Mouse (Mus musculus) liver, adult 2 months (tissue): ENCODE data around the gene Olfr695. TPM values are rescaled to one million over a fixed set of nuclear protein-coding genes. Genes with fewer than 3 reads are reported as not detected.
"Not testable (repeated sequence)": the region's sequence is repeated elsewhere in the genome, so short reads cannot be mapped to it uniquely, and the experiment has no call there.

Experiments used
- DNase-seq: peaks from one replicate; pipeline ENCODE4 v3.0.0-alpha.2; 2011; ENCODE audit warnings: low read depth, low spot score; ENCODE audit errors: extremely low read depth
- H3K27ac ChIP-seq: fragments of 200-500 bp; replicated peaks from 2 replicates; pipeline ENCODE4 v1.5.1; 2012; ENCODE audit warnings: low read depth, mild to moderate bottlenecking, control low read depth, inconsistent platforms, low read length; ENCODE audit not compliant: insufficient read depth
- H3K27me3 ChIP-seq: fragments of 200-500 bp; 2 replicates; pipeline ENCODE4 v1.6.1; 2012; ENCODE audit warnings: mild to moderate bottlenecking, moderate library complexity, low read length, inconsistent platforms; ENCODE audit not compliant: control insufficient read depth, insufficient read depth
- H3K36me3 ChIP-seq: fragments of 200-500 bp; 2 replicates; pipeline ENCODE4 v1.6.1; 2012; ENCODE audit warnings: low read length, inconsistent platforms; ENCODE audit not compliant: control insufficient read depth, insufficient read depth
- H3K4me1 ChIP-seq: fragments of 200-500 bp; 2 replicates; pipeline ENCODE4 v1.6.1; 2011; ENCODE audit warnings: low read length; ENCODE audit not compliant: control insufficient read depth, insufficient read depth
- H3K4me3 ChIP-seq: fragments of 200-500 bp; 2 replicates; pipeline ENCODE4 v1.5.1; 2011; ENCODE audit warnings: low read depth, mild to moderate bottlenecking, control low read depth, low read length, moderate library complexity; ENCODE audit not compliant: insufficient read depth
- H3K79me2 ChIP-seq: fragments of 200-500 bp; 2 replicates; pipeline ENCODE4 v1.6.1; 2012; ENCODE audit warnings: inconsistent platforms, mild to moderate bottlenecking, low read length, moderate library complexity; ENCODE audit not compliant: control insufficient read depth, insufficient read depth
- H3K9ac ChIP-seq: fragments of 200-500 bp; 2 replicates; pipeline ENCODE4 v1.6.1; 2012; ENCODE audit warnings: low read depth, mild to moderate bottlenecking, control low read depth, inconsistent platforms, low read length
- CTCF ChIP-seq: fragments of 200-500 bp; IDR thresholded peaks from 2 replicates; pipeline ENCODE4 v1.5.1; 2011; ENCODE audit warnings: low read depth, low read length, control low read depth
- POLR2A ChIP-seq: fragments of 200-500 bp; IDR thresholded peaks from 2 replicates; pipeline ENCODE4 v1.6.1; 2011; ENCODE audit warnings: low read length, control low read depth; ENCODE audit not compliant: insufficient read depth; ENCODE audit errors: extremely low read depth
- WGBS: fragments of 180-500 bp; shearing (Covaris S2); methylation state at CpG from one replicate; pipeline ENCODE4 v1.1.7; 2018; 5-methylcytosine and 5-hydroxymethylcytosine counted together
- polyA plus RNA-seq: library from polyadenylated mRNA; depleted of rRNA; stranded (reverse); fragments of >200 nt; gene quantifications from 2 replicates; pipeline ENCODE4 v1.2.3, GENCODE M21; 2012
- total RNA-seq: library from RNA; depleted of rRNA; stranded (reverse); fragments of >200 nt; gene quantifications from 2 replicates; pipeline ENCODE4 v1.2.3, GENCODE M21; 2014

Olfr695 gene
- total and polyA plus RNA-seq, 2 experiments = not detected

- Histone ChIP-seq H3K36me3 (no peaks in the 10 kb centered on the region), H3K27ac (no peak overlapping the region), H3K27me3 (no peaks in the 10 kb centered on the region), H3K4me3 (no peak overlapping the region), H3K79me2 (no peaks in the 10 kb centered on the region), H3K4me1 (no peaks in the 10 kb centered on the region), H3K9ac (no peak overlapping the region)
- no peak for DNase-seq
- no peak for TF ChIP-seq POLR2A
- TF ChIP-seq CTCF = no peak
These were observed 20.8 kb upstream of the Olfr695 start for GRCm38 (mm10) chr7:106737028-106737427.

GRCm38 (mm10) chr7:106733717-106734116 is 17.5 kb upstream of the Olfr695 start:
- Histone ChIP-seq H3K4me1 (no peaks in the 10 kb centered on the region), H3K27ac (no peak overlapping the region), H3K4me3 (no peak overlapping the region), H3K27me3 (no peaks in the 10 kb centered on the region), H3K79me2 (no peaks in the 10 kb centered on the region), H3K36me3 (no peaks in the 10 kb centered on the region), H3K9ac (no peak overlapping the region)
- 64% methylated on average over 2 of the region's 2 CpGs for WGBS
- TF ChIP-seq CTCF (no peak), POLR2A (no peak)
- no peak for DNase-seq

- not testable (repeated sequence) for DNase-seq, H3K27me3 ChIP-seq, H3K4me3 ChIP-seq
These were observed 9.5 kb upstream of the Olfr695 start for GRCm38 (mm10) chr7:106725654-106726053.

GRCm38 (mm10) chr7:106711463-106711862 is 4.7 kb downstream of the Olfr695 start:
- Histone ChIP-seq H3K9ac (no peak overlapping the region), H3K27ac (no peak overlapping the region), H3K79me2 (no peaks in the 10 kb centered on the region), H3K36me3 (no peaks in the 10 kb centered on the region), H3K4me3 (no peak overlapping the region), H3K4me1 (no peaks in the 10 kb centered on the region), H3K27me3 (no peaks in the 10 kb centered on the region)
- TF ChIP-seq CTCF = no peak
- no peak for TF ChIP-seq POLR2A
- peak; percentile 6 for DNase-seq
- WGBS = 89% methylated on average over 6 of the region's 6 CpGs

More at GRCm38 (mm10) chr7:106725654-106726053, 9.5 kb upstream of the Olfr695 start:
- H3K9ac ChIP-seq, H3K36me3 ChIP-seq, H3K79me2 ChIP-seq, H3K27ac ChIP-seq, H3K4me1 ChIP-seq: not testable (repeated sequence)
- WGBS = 85% methylated on average over 2 of the region's 2 CpGs

GRCm38 (mm10) chr7:106707705-106708104 is 8.5 kb downstream of the Olfr695 start:
- H3K36me3 ChIP-seq, H3K4me1 ChIP-seq, H3K27me3 ChIP-seq, H3K4me3 ChIP-seq, H3K9ac ChIP-seq, H3K79me2 ChIP-seq, H3K27ac ChIP-seq: not testable (repeated sequence)
- peak; percentile 97 for DNase-seq
- WGBS = 33% methylated on average over 10 of the region's 10 CpGs

GRCm38 (mm10) chr7:106696891-106697290 is 19.3 kb downstream of the Olfr695 start:
- Histone ChIP-seq H3K4me3 (no peak overlapping the region), H3K9ac (no peak overlapping the region), H3K36me3 (no peaks in the 10 kb centered on the region), H3K27me3 (no peaks in the 10 kb centered on the region), H3K27ac (no peak overlapping the region), H3K79me2 (no peaks in the 10 kb centered on the region), H3K4me1 (no peaks in the 10 kb centered on the region)
- no peak for DNase-seq
- 84% methylated on average over 1 of the region's 1 CpGs for WGBS
- TF ChIP-seq CTCF = no peak
- TF ChIP-seq POLR2A = no peak
